Mouse (Mus musculus) lung, postnatal 36 days (tissue): ENCODE results near the gene Vdac1.
"Not testable (repeated sequence)": the region's sequence is repeated elsewhere in the genome, so short reads cannot be mapped to it uniquely, and the experiment has no call there.

ENCODE experiments used
- DNase-seq: peaks from one replicate; pipeline ENCODE4 v3.0.0; 2022; ENCODE audit warnings: mixed read lengths

The Vdac1 gene

GRCm38 (mm10) chr11:52344991-52345777, 15.5 kb upstream of the Vdac1 start:
- no peak for DNase-seq

- DNase-seq, result peak; percentile 94
Observed at GRCm38 (mm10) chr11:52345939-52346634, 14.6 kb upstream of the Vdac1 start.

- DNase-seq, result peak; percentile 36
Observed at GRCm38 (mm10) chr11:52346635-52347005, 14.0 kb upstream of the Vdac1 start.

GRCm38 (mm10) chr11:52348156-52348555, 12.5 kb upstream of the Vdac1 start:
- DNase-seq, result no peak

- DNase-seq, result no peak
Observed at GRCm38 (mm10) chr11:52348724-52349123, 11.9 kb upstream of the Vdac1 start.

- peak; percentile 82 for DNase-seq
Observed at GRCm38 (mm10) chr11:52350924-52351323, 9.7 kb upstream of the Vdac1 start.

- no peak for DNase-seq
Observed at GRCm38 (mm10) chr11:52352271-52352670, 8.4 kb upstream of the Vdac1 start.

GRCm38 (mm10) chr11:52354644-52355043, 6.0 kb upstream of the Vdac1 start:
- DNase-seq, result no peak

GRCm38 (mm10) chr11:52355601-52356000, 5.1 kb upstream of the Vdac1 start:
- no peak for DNase-seq

- not testable (repeated sequence) for DNase-seq
Observed at GRCm38 (mm10) chr11:52357091-52357490, 3.6 kb upstream of the Vdac1 start.

- DNase-seq, result peak; percentile 54
Observed at GRCm38 (mm10) chr11:52358520-52358919, 2.1 kb upstream of the Vdac1 start.

- DNase-seq, result peak; percentile 80
Observed at GRCm38 (mm10) chr11:52359686-52360470, 782 bp upstream of the Vdac1 start.

- DNase-seq, result peak; percentile 57
Observed at GRCm38 (mm10) chr11:52361287-52361921, 744 bp downstream of the Vdac1 start.

GRCm38 (mm10) chr11:52364376-52364775, 3.7 kb downstream of the Vdac1 start:
- DNase-seq, result no peak

- DNase-seq, result peak; percentile 32
Observed at GRCm38 (mm10) chr11:52365143-52365542, 4.5 kb downstream of the Vdac1 start.

GRCm38 (mm10) chr11:52366358-52366757, 5.7 kb downstream of the Vdac1 start:
- DNase-seq, result no peak

- DNase-seq, result no peak
Observed at GRCm38 (mm10) chr11:52368176-52368985, 7.7 kb downstream of the Vdac1 start.

GRCm38 (mm10) chr11:52369252-52370134, 8.8 kb downstream of the Vdac1 start:
- DNase-seq, result no peak

GRCm38 (mm10) chr11:52370135-52370452, 9.4 kb downstream of the Vdac1 start:
- no peak for DNase-seq

- peak; percentile 65 for DNase-seq
Observed at GRCm38 (mm10) chr11:52370538-52370937, 9.9 kb downstream of the Vdac1 start.

- DNase-seq, result peak; percentile 27
Observed at GRCm38 (mm10) chr11:52373841-52374240, 13.2 kb downstream of the Vdac1 start.
